Mouse (Mus musculus) urinary bladder, postnatal 36 days (tissue): ENCODE measurements around the gene Dek.

Experiments
- DNase-seq, 2 experiments: peaks; one replicate each; pipeline ENCODE4 v3.0.0; 2022; ENCODE audit warnings: low spot score in 2 of 2, mixed read lengths in 1 of 2

Gene Dek

GRCm38 (mm10) chr13:47105711-47106579 is at the start of gene Dek:
Dek (minus strand) TSS chr13:47106201.
- DNase-seq: peak; percentile 78 to 82

GRCm38 (mm10) chr13:47154866-47155265 is 48.9 kb upstream of the Dek start:
- no peak for DNase-seq

- no peak for DNase-seq
Measured at GRCm38 (mm10) chr13:47153206-47153605, 47.2 kb upstream of the Dek start.

- DNase-seq: peak in 1 of 2 experiments; percentile 21
Measured at GRCm38 (mm10) chr13:47152390-47152789, 46.4 kb upstream of the Dek start.

- no peak for DNase-seq
Measured at GRCm38 (mm10) chr13:47151060-47151459, 45.1 kb upstream of the Dek start.

- DNase-seq: no peak
Measured at GRCm38 (mm10) chr13:47149993-47150392, 44.0 kb upstream of the Dek start.

GRCm38 (mm10) chr13:47148573-47148972 is 42.6 kb upstream of the Dek start:
- DNase-seq: no peak

- DNase-seq: no peak
Measured at GRCm38 (mm10) chr13:47146388-47146787, 40.4 kb upstream of the Dek start.

GRCm38 (mm10) chr13:47145939-47146338 is 39.9 kb upstream of the Dek start:
- no peak for DNase-seq

- no peak for DNase-seq
Measured at GRCm38 (mm10) chr13:47142764-47143163, 36.8 kb upstream of the Dek start.

- no peak for DNase-seq
Measured at GRCm38 (mm10) chr13:47135741-47136140, 29.7 kb upstream of the Dek start.

- DNase-seq: no peak
Measured at GRCm38 (mm10) chr13:47134836-47135235, 28.8 kb upstream of the Dek start.

GRCm38 (mm10) chr13:47133058-47133457 is 27.1 kb upstream of the Dek start:
- no peak for DNase-seq

GRCm38 (mm10) chr13:47129090-47129489 is 23.1 kb upstream of the Dek start:
- no peak for DNase-seq

GRCm38 (mm10) chr13:47125595-47125994 is 19.6 kb upstream of the Dek start:
- no peak for DNase-seq

- DNase-seq: no peak
Measured at GRCm38 (mm10) chr13:47124986-47125385, 19.0 kb upstream of the Dek start.

GRCm38 (mm10) chr13:47124449-47124848 is 18.4 kb upstream of the Dek start:
- no peak for DNase-seq

- peak; percentile 24 to 35 for DNase-seq
Measured at GRCm38 (mm10) chr13:47122537-47123430, 16.8 kb upstream of the Dek start, which contains the start of gene Rnf144b. Rnf144b (plus strand) TSS chr13:47122656.

- no peak for DNase-seq
Measured at GRCm38 (mm10) chr13:47121333-47121889, 15.4 kb upstream of the Dek start.

GRCm38 (mm10) chr13:47116000-47116399 is 10.0 kb upstream of the Dek start:
- DNase-seq: no peak

- DNase-seq: no peak
Measured at GRCm38 (mm10) chr13:47112924-47113323, 6.9 kb upstream of the Dek start.

GRCm38 (mm10) chr13:47112056-47112455 is 6.1 kb upstream of the Dek start:
- no peak for DNase-seq
